Mouse (Mus musculus): ENCODE results near the gene 1700016C15Rik. TPM values are rescaled to one million over a fixed set of nuclear protein-coding genes. Genes with fewer than 3 reads are reported as not detected.

The 1700016C15Rik gene
- polyA plus RNA-seq, 1 experiment from 2014 or later: not detected

GRCm38 (mm10) chr1:177726870-177727269 is 2.7 kb upstream of the 1700016C15Rik start:
- Histone ChIP-seq H3K9me3 (replicated peaks) (peaks cover 6% of the 10 kb centered on the region; the same call in 1 of the 2 replicates), H3K27ac (replicated peaks) (no peak overlapping the region), H3K36me3 (no peaks in the 10 kb centered on the region), H3K4me1 (peaks cover 14% of the 10 kb centered on the region), H3K4me3 (no peak overlapping the region), H3K27me3 (ENCODE audit: low read depth, poor library complexity, severe bottlenecking) (no peaks in the 10 kb centered on the region)
- DNase-seq (ENCODE audit: low spot score): no peak
- WGBS: 79% methylated on average over 5 of the region's 5 CpGs

- 91% methylated on average over 3 of the region's 3 CpGs for whole genome bisulfite sequencing
- no peak overlapping the region for H3K4me3 ChIP-seq
- no peak for DNase-seq (ENCODE audit: low spot score)
These were observed 1.6 kb upstream of the 1700016C15Rik start for GRCm38 (mm10) chr1:177727883-177728525.

GRCm38 (mm10) chr1:177731973-177732372 is 2.4 kb downstream of the 1700016C15Rik start:
- DNase-seq (ENCODE audit: low spot score): no peak
- WGBS: 91% methylated on average over 3 of the region's 3 CpGs
- no peaks in the 10 kb centered on the region for H3K36me3 ChIP-seq
- no peaks in the 10 kb centered on the region for H3K27me3 ChIP-seq (ENCODE audit: low read depth, poor library complexity, severe bottlenecking)
- H3K4me1 ChIP-seq: peaks cover 14% of the 10 kb centered on the region
- peaks cover 6% of the 10 kb centered on the region; the same call in 1 of the 2 replicates for H3K9me3 ChIP-seq (replicated peaks)
- H3K4me3 ChIP-seq: no peak overlapping the region
- no peak overlapping the region for H3K27ac ChIP-seq (replicated peaks)

More at GRCm38 (mm10) chr1:177727883-177728525, 1.6 kb upstream of the 1700016C15Rik start:
- Histone ChIP-seq H3K36me3 (no peaks in the 10 kb centered on the region), H3K4me1 (peaks cover 14% of the 10 kb centered on the region), H3K27ac (replicated peaks) (no peak overlapping the region), H3K9me3 (replicated peaks) (peaks cover 6% of the 10 kb centered on the region; the same call in 1 of the 2 replicates), H3K27me3 (ENCODE audit: low read depth, poor library complexity, severe bottlenecking) (no peaks in the 10 kb centered on the region)

GRCm38 (mm10) chr1:177737505-177738105 is 8.0 kb downstream of the 1700016C15Rik start:
- H3K9me3 ChIP-seq (replicated peaks): no peaks in the 10 kb centered on the region

DNA sequence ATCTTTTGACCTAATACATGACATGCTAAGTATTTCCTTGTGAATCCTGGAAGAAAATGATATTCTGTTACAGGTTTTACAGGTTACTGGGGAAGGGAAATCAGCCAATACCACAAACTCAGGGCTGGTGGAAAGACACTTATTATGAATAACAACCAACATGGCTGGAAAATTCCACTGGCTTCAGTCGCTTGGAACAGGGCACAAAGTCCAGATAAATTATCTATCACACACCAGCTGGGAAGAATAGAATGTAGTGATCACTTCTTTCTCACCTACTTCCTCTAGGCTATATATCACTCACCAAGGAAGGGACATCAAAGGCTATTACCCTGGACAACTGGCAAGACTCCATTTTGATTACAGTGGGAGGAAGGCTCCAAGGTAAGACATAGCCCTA is 11.1 kb downstream of the 1700016C15Rik start:
- 82% methylated on average over 1 of the region's 1 CpGs for WGBS
- Histone ChIP-seq H3K36me3 (no peaks in the 10 kb centered on the region), H3K9me3 (replicated peaks) (no peaks in the 10 kb centered on the region), H3K27ac (replicated peaks) (no peak overlapping the region), H3K27me3 (ENCODE audit: low read depth, poor library complexity, severe bottlenecking) (no peaks in the 10 kb centered on the region), H3K4me3 (no peak overlapping the region), H3K4me1 (no peaks in the 10 kb centered on the region)
- DNase-seq (ENCODE audit: low spot score): no peak

More at GRCm38 (mm10) chr1:177737505-177738105, 8.0 kb downstream of the 1700016C15Rik start:
- Histone ChIP-seq H3K36me3 (no peaks in the 10 kb centered on the region), H3K4me1 (no peaks in the 10 kb centered on the region), H3K4me3 (no peak overlapping the region), H3K27me3 (ENCODE audit: low read depth, poor library complexity, severe bottlenecking) (no peaks in the 10 kb centered on the region), H3K27ac (replicated peaks) (no peak overlapping the region)
- 80% methylated on average over 6 of the region's 6 CpGs for WGBS
- DNase-seq (ENCODE audit: low spot score): no peak

GRCm38 (mm10) chr1:177742119-177742518 is 12.5 kb downstream of the 1700016C15Rik start:
- DNase-seq (ENCODE audit: low spot score): no peak
- Histone ChIP-seq H3K27ac (replicated peaks) (no peak overlapping the region), H3K4me1 (no peaks in the 10 kb centered on the region), H3K9me3 (replicated peaks) (no peaks in the 10 kb centered on the region), H3K36me3 (no peaks in the 10 kb centered on the region), H3K4me3 (no peak overlapping the region), H3K27me3 (ENCODE audit: low read depth, poor library complexity, severe bottlenecking) (no peaks in the 10 kb centered on the region)
- 88% methylated on average over 1 of the region's 1 CpGs for WGBS

DNA sequence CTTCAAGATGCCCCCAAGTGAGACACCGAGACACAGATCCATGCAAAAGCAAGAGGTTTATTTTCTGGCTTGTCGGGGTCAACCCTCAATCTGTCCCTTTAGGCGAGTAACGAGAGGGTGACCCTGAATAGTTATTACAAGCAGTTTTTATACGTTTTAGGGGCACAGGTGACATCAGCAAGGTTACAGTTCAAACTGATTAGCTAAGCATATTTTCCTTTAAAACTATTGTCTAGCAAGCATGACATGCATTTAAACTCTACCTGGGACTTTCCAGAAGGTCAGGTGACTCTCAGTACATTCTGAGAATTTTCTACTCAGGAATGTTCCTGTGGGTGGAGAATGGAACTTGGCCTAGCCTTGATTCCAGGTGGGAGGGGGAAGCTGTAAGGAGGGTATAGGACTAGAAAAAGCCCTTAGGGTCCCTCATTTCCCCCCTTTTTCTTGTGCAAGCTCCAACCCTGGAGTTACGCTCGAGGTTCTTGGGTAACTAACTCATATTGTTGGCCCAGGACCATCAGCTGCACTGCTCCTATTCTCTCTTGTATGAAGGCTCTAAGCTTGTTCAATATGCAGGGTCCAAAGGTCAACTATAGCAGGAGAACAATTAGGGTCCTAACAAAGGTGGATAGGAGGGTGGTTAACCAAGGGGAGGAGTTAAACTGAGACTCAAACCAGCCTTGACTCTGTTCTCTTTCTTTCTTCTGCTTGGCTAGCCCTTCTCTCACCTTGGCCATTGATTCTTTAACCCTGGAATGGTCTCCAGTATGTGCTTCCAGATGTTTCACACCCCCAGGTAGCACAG is 15.1 kb downstream of the 1700016C15Rik start:
- Histone ChIP-seq H3K27me3 (ENCODE audit: low read depth, poor library complexity, severe bottlenecking) (no peaks in the 10 kb centered on the region), H3K9me3 (replicated peaks) (peaks cover 9% of the 10 kb centered on the region; the same call in 1 of the 2 replicates), H3K4me3 (no peak overlapping the region), H3K4me1 (no peaks in the 10 kb centered on the region), H3K27ac (replicated peaks) (no peak overlapping the region), H3K36me3 (0 out of 2 replicates have a peak, but pooled peaks cover 5% of the 10 kb centered on the region)
- 84% methylated on average over 7 of the region's 7 CpGs for WGBS
- no peak for DNase-seq (ENCODE audit: low spot score)

DNA sequence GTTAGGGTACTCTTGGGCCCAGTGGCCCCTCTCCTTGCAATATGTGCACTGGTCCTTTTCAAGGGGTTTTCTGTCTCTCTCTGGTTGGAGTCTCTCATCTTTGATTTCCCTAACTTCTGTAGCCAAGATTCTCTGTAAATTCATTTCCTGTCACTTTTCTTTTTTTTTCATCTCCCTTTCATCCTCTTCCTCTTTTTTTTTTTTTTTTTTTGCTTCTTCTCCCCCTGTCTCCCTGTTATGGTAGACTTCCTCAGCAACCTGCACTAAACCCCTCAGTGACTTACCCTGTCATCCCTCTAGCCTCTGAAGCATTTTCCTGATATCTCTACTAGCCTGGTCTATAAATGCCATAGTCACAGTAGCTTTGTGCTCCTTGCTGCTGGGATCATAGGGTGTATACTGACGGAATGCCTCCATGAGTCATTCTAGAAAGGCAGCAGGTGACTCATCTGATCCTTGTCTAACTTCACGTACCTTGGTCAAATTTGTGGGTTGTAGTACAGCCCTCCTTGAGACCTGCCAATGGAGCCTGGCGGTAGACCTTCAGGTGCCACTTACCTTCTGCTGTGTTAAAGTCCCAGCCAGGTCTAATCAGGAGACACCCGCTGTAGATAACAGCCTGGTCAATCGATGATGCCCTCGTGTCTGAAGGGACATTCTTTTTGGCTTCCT is 18.4 kb downstream of the 1700016C15Rik start:
- H3K4me3 ChIP-seq: no peak overlapping the region
- no peaks in the 10 kb centered on the region for H3K4me1 ChIP-seq
- no peaks in the 10 kb centered on the region for H3K27me3 ChIP-seq (ENCODE audit: low read depth, poor library complexity, severe bottlenecking)
- peaks cover 12% of the 10 kb centered on the region for H3K36me3 ChIP-seq
- H3K27ac ChIP-seq (replicated peaks): no peak overlapping the region
- DNase-seq (ENCODE audit: low spot score): no peak
- WGBS: 95% methylated on average over 6 of the region's 6 CpGs
- H3K9me3 ChIP-seq (replicated peaks): peaks cover 28% of the 10 kb centered on the region

GRCm38 (mm10) chr1:177753496-177753895 is 23.9 kb downstream of the 1700016C15Rik start:
- Histone ChIP-seq H3K27ac (replicated peaks) (no peak overlapping the region), H3K9me3 (replicated peaks) (peaks cover 28% of the 10 kb centered on the region), H3K4me3 (no peak overlapping the region), H3K27me3 (ENCODE audit: low read depth, poor library complexity, severe bottlenecking) (no peaks in the 10 kb centered on the region), H3K4me1 (no peaks in the 10 kb centered on the region), H3K36me3 (peaks cover 12% of the 10 kb centered on the region)
- 69% methylated on average over 1 of the region's 1 CpGs for WGBS
- no peak for DNase-seq (ENCODE audit: low spot score)

DNA sequence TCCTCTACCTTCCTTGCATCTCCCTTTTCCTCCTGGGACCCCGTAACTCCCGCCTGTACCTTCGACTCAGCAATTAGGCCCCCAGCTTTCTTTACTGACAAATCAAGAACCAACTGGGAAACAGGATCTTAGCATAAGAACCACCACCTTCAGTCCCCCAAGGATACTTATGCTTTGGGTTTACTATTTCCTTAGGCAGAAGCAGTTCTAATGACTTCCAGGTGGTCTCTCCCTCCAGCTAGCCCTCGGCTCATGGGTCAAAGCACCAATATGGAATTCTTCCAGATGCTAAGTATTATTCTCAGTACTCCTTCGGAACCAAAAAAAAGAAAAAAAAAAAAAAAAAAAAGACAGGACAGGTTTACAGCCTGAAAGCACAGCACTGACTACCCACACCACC is 27.6 kb downstream of the 1700016C15Rik start:
- no peaks in the 10 kb centered on the region for H3K9me3 ChIP-seq (replicated peaks)
- no peak overlapping the region for H3K4me3 ChIP-seq
- no peak for DNase-seq (ENCODE audit: low spot score)
- H3K27me3 ChIP-seq (ENCODE audit: low read depth, poor library complexity, severe bottlenecking): no peaks in the 10 kb centered on the region
- H3K4me1 ChIP-seq: no peaks in the 10 kb centered on the region
- H3K36me3 ChIP-seq: peaks cover 15% of the 10 kb centered on the region
- H3K27ac ChIP-seq (replicated peaks): no peak overlapping the region
- 69% methylated on average over 5 of the region's 5 CpGs for WGBS

DNA sequence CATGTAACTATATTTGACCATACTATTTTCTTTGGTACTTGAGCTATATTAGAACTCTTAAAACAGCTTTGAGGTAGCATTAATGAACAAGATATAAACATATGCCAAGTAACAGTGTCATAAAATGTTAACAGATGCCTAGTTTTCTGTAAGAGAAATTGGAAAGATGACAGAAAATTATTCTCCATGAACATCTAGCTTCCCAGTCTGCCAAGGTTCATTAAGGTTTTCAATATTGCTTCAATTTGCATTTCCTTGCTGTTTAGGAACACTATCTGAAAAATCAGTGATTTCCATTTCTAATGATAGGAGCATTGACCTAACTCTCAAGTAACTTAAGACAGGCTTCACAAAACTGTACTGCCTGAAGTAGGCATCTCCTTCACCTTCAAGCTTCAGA is 39.3 kb downstream of the 1700016C15Rik start:
- Histone ChIP-seq H3K4me3 (no peak overlapping the region), H3K27me3 (ENCODE audit: low read depth, poor library complexity, severe bottlenecking) (no peaks in the 10 kb centered on the region), H3K9me3 (replicated peaks) (no peaks in the 10 kb centered on the region), H3K36me3 (peaks cover 91% of the 10 kb centered on the region), H3K27ac (replicated peaks) (no peak overlapping the region), H3K4me1 (no peaks in the 10 kb centered on the region)
- DNase-seq (ENCODE audit: low spot score): no peak

DNA sequence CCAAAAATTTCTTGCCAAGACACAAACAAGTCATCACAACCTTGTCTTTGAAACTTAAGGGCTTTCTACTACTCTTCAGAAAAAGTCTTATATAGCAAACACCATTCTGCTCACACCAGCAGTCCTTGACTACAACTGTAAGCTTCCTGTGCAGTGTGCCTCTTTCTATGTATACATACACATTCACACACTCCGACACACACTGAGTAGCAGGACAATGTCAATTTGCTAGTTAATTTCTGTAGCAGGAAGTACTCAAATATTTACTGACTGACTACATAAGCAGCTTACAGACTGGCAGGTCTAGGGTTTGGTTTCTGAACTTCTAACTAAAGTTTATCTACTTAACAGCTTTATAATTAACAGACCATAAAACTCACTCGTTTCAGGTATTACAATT is 47.8 kb downstream of the 1700016C15Rik start:
- Histone ChIP-seq H3K36me3 (peaks cover 91% of the 10 kb centered on the region), H3K27ac (replicated peaks) (no peak overlapping the region), H3K4me3 (no peak overlapping the region), H3K4me1 (no peaks in the 10 kb centered on the region), H3K27me3 (ENCODE audit: low read depth, poor library complexity, severe bottlenecking) (no peaks in the 10 kb centered on the region), H3K9me3 (replicated peaks) (no peaks in the 10 kb centered on the region)
- WGBS: 87% methylated on average over 2 of the region's 2 CpGs
- DNase-seq (ENCODE audit: low spot score): no peak
